Mouse (Mus musculus) liver, embryonic 12.5 days (tissue): ENCODE measurements around the gene Pgap3. TPM values are rescaled to one million over a fixed set of nuclear protein-coding genes. Genes with fewer than 3 reads are reported as not detected.

ENCODE experiments used
- ATAC-seq: fragments of 200-750 bp; cut with Nextera tagmentation; 2 replicates; pipeline ENCODE4 v1.8.0; 2017; ENCODE audit warnings: moderate number of reproducible peaks, mild to moderate bottlenecking, moderate library complexity
- H3K27ac ChIP-seq: fragments of 300-500 bp; sonication (generic); 2 replicates; pipeline ENCODE4 v1.5.1; 2016; ENCODE audit warnings: mild to moderate bottlenecking
- H3K27me3 ChIP-seq: fragments of 300-500 bp; sonication (generic); replicated peaks from 2 replicates; pipeline ENCODE4 v1.6.1; 2016; ENCODE audit warnings: mild to moderate bottlenecking, moderate library complexity
- H3K36me3 ChIP-seq: fragments of 300-500 bp; sonication (generic); 2 replicates; pipeline ENCODE4 v1.6.1; 2016; ENCODE audit warnings: mild to moderate bottlenecking, moderate library complexity
- H3K4me1 ChIP-seq: fragments of 300-500 bp; sonication (generic); 2 replicates; pipeline ENCODE4 v1.6.1; 2016
- H3K4me2 ChIP-seq: fragments of 300-500 bp; sonication (generic); 2 replicates; pipeline ENCODE4 v1.6.1; 2016; ENCODE audit warnings: mild to moderate bottlenecking, moderate library complexity
- H3K4me3 ChIP-seq: fragments of 300-500 bp; sonication (generic); 2 replicates; pipeline ENCODE4 v1.5.1; 2016; ENCODE audit warnings: mild to moderate bottlenecking, moderate library complexity
- H3K9ac ChIP-seq: fragments of 300-500 bp; sonication (generic); 2 replicates; pipeline ENCODE4 v1.6.1; 2016; ENCODE audit warnings: mild to moderate bottlenecking, moderate library complexity
- H3K9me3 ChIP-seq: fragments of 300-500 bp; sonication (generic); replicated peaks from 2 replicates; pipeline ENCODE4 v1.6.1; 2016; ENCODE audit warnings: mild to moderate bottlenecking, moderate library complexity
- WGBS: fragments of 180-500 bp; shearing (Covaris S2); methylation state at CpG from one replicate; pipeline ENCODE4 v1.1.7; 2016; ENCODE audit not compliant: insufficient replicate concordance; 5-methylcytosine and 5-hydroxymethylcytosine counted together
- polyA plus RNA-seq: library from polyadenylated mRNA; unstranded; fragments of >200 nt; fragmentation: Nextera tagmentation; extraction: Ambion mirVana; gene quantifications from 2 replicates; pipeline ENCODE4 v1.2.1, GENCODE M21; 2016

Pgap3 gene
- polyA plus RNA-seq, 1 experiment from 2014 or later = 3.5 TPM

DNA sequence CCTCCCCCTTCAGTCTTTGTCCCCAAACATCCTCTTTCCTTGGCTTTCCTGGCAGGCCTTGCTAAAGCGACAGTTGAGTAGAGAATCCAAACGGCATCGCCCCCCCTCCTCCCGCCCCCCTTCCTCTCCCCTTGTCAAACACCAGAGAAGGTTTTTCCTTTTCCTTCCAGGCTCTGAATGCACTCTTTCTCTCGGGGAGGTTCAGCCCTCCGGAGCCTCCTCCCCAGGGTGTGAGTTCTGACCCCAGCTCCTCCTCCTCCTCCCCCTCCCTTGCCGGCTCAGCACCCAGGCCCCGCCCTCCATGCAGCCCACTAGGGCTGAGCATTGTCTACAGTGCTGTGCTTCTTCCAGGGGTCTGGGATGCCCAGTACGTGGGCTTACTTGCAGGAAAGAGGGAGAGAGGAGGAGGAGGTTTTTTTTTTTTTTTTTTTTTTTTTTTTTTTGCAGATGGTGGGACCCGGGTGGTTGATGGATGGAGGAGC lies 9.1 kb upstream of the Pgap3 start:
- no peaks in the 10 kb centered on the region for H3K36me3 ChIP-seq
- no peak overlapping the region for H3K9ac ChIP-seq
- H3K4me3 ChIP-seq = no peak overlapping the region
- no peaks in the 10 kb centered on the region for H3K9me3 ChIP-seq
- peaks cover 68% of the 10 kb centered on the region for H3K27me3 ChIP-seq
- peak overlapping the region; percentile 31 for H3K4me2 ChIP-seq
- 0 out of 2 replicates have a peak, but pooled peaks have one; percentile 13 for ATAC-seq
- 6% methylated on average over 9 of the region's 10 CpGs for WGBS
- H3K4me1 ChIP-seq = peaks cover 14% of the 10 kb centered on the region
- no peak overlapping the region for H3K27ac ChIP-seq

DNA sequence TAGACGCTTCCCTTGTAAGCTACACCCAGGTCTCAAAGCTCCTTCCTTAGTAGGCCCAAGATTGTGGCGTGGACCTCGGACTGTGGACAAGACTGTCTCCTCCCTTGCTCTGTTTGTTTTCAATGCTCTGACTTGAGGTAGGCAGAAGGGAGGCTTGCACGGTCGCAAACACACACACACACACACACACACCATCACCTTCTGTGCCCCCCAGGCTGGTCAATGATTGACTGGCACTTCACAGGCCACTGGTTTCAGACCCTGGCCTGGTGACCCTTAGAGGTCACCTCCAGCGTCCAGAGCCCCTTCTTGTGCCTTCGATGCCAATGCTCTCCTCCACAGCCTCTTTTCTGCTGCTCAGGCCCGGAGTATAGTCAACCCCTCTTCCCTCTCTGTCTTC lies 8.6 kb upstream of the Pgap3 start:
- Histone ChIP-seq H3K9me3 (no peaks in the 10 kb centered on the region), H3K4me1 (peaks cover 14% of the 10 kb centered on the region), H3K27ac (no peak overlapping the region), H3K27me3 (peaks cover 64% of the 10 kb centered on the region), H3K4me2 (peak overlapping the region; percentile 31), H3K4me3 (no peak overlapping the region), H3K9ac (no peak overlapping the region), H3K36me3 (no peaks in the 10 kb centered on the region)
- 52% methylated on average over 8 of the region's 8 CpGs for WGBS
- no peak for ATAC-seq

DNA sequence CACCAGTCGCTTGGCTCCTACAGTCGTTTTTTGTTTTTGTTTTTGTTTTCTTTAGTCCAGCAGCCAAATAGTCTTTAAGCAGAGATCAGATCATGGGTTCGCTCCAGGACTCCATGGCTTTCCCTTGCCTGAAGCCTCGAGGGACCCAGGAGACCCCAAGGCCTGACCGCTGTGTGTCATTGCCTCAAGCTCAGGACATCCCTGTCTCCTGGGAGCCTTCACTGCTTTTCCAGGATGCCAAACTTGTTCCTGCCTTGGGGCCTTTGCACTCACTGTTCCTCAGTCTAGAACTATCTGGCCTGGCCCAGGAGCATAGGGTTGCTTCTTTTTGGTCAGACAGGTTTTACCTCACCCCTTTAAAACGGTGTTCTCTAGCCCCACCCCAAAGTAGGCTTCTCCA lies 6.3 kb upstream of the Pgap3 start:
- H3K27me3 ChIP-seq = peaks cover 56% of the 10 kb centered on the region
- peaks cover 10% of the 10 kb centered on the region; the same call in 1 of the 2 replicates for H3K4me1 ChIP-seq
- no peak overlapping the region for H3K27ac ChIP-seq
- ATAC-seq = no peak
- WGBS = 65% methylated on average over 6 of the region's 6 CpGs
- H3K4me3 ChIP-seq = no peak overlapping the region
- H3K4me2 ChIP-seq = no peak overlapping the region
- no peaks in the 10 kb centered on the region for H3K36me3 ChIP-seq
- no peaks in the 10 kb centered on the region for H3K9me3 ChIP-seq
- H3K9ac ChIP-seq = no peak overlapping the region

DNA sequence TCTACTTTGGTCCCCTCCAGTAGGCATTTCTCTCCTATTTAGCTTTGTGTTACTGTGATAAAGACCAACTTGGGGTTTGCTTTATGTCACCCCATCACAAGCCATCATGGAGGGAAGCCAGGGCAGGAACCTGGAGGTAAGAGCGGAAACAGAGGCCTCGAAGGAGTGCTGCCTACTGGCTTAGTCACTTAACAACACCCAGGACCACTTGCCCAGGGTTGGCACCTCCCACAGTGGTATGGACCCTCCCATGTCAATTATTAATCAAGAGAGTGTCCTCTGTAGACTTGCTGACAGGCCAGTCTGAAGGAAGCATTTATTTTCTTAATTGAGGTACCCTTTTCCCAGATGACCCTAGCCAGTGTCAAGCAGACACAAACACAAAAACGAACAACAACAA lies 526 bp upstream of the Pgap3 start:
- H3K27me3 ChIP-seq = peaks cover 28% of the 10 kb centered on the region
- peak overlapping the region; percentile 73 for H3K4me3 ChIP-seq
- H3K4me1 ChIP-seq = peaks cover 12% of the 10 kb centered on the region
- H3K4me2 ChIP-seq = peak overlapping the region; percentile 73
- peak overlapping the region; percentile 76; the same call in 1 of the 2 replicates for H3K9ac ChIP-seq
- 58% methylated on average over 3 of the region's 3 CpGs for WGBS
- no peaks in the 10 kb centered on the region for H3K36me3 ChIP-seq
- no peaks in the 10 kb centered on the region for H3K9me3 ChIP-seq
- ATAC-seq = no peak
- peak overlapping the region; percentile 87; the same call in 1 of the 2 replicates for H3K27ac ChIP-seq

DNA sequence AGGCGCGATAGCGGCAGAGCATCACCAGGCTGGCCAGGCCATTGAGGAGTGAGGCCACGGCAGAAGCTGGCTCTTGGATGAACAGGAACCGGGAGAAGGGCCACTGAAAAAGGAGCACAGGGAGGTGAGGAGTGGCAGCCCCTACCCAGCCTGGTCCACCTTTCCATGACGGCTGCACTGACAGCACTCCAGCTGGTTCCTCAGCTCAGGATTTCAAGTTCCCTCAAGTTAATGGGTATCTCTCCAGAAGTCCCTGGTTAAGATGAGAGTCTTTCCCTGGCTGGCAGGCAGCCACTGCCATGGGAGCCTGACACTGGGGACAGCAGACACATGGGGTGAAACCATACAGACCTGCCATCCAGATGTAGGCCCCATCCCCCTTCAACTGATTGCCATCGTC lies 2.3 kb downstream of the Pgap3 start:
- 86% methylated on average over 7 of the region's 7 CpGs for WGBS
- H3K27me3 ChIP-seq = peaks cover 11% of the 10 kb centered on the region
- no peak for ATAC-seq
- no peaks in the 10 kb centered on the region for H3K36me3 ChIP-seq
- H3K4me3 ChIP-seq = no peak overlapping the region
- H3K27ac ChIP-seq = no peak overlapping the region
- H3K9ac ChIP-seq = no peak overlapping the region
- no peaks in the 10 kb centered on the region for H3K9me3 ChIP-seq
- H3K4me2 ChIP-seq = no peak overlapping the region
- H3K4me1 ChIP-seq = peaks cover 38% of the 10 kb centered on the region

DNA sequence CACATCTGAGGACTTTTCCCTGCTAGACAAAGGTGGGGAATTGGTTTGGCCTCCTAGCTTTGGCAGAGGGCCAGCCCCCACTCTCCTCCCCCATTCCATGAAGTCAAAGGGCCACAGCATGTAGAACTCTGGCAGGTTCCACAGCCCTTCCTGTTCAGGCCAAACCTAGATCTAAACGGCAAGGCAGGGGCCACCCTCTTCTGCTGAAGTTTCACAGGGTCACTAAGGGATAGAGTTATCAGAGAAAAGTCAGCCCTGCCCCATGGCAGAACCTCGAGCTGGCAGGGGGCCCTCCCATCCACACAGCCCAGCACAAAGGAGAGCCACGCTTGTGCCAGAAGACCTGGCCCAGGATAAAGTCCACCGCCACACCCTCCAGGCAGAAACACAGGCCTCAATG lies 5.2 kb downstream of the Pgap3 start:
- H3K9ac ChIP-seq = 0 out of 2 replicates have a peak overlapping the region, but pooled peaks have one; percentile 4
- no peak overlapping the region for H3K4me2 ChIP-seq
- H3K4me1 ChIP-seq = peaks cover 43% of the 10 kb centered on the region
- peak overlapping the region; percentile 69 for H3K27ac ChIP-seq
- H3K27me3 ChIP-seq = peaks cover 19% of the 10 kb centered on the region
- 22% methylated on average over 4 of the region's 4 CpGs for WGBS
- H3K9me3 ChIP-seq = no peaks in the 10 kb centered on the region
- peak; percentile 48 for ATAC-seq
- no peaks in the 10 kb centered on the region for H3K36me3 ChIP-seq
- no peak overlapping the region for H3K4me3 ChIP-seq

DNA sequence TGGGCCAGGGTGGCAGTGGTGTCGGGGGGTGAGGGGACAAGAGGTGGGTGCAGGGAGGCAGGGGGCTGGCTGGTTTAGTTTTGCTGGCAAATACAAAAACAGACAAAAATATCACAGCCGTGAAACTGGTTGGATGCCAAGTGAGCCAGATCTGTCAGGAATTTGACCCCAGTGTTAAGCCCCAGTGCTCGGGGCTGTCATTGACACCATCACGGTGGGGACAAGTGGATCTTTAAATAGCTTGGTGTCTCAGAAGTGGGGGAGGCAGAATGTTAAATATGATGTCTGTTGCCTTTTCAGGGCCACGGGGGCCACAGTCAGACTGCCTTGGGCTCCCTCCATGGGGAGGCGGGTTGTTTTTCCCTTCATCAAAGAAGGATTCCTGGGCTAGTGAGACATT lies 6.0 kb downstream of the Pgap3 start:
- peaks cover 43% of the 10 kb centered on the region for H3K4me1 ChIP-seq
- no peak overlapping the region for H3K4me2 ChIP-seq
- peak overlapping the region; percentile 72 for H3K27ac ChIP-seq
- ATAC-seq = no peak
- no peak overlapping the region for H3K9ac ChIP-seq
- WGBS = 68% methylated on average over 6 of the region's 6 CpGs
- H3K9me3 ChIP-seq = no peaks in the 10 kb centered on the region
- H3K27me3 ChIP-seq = peaks cover 27% of the 10 kb centered on the region
- H3K4me3 ChIP-seq = no peak overlapping the region
- H3K36me3 ChIP-seq = no peaks in the 10 kb centered on the region

DNA sequence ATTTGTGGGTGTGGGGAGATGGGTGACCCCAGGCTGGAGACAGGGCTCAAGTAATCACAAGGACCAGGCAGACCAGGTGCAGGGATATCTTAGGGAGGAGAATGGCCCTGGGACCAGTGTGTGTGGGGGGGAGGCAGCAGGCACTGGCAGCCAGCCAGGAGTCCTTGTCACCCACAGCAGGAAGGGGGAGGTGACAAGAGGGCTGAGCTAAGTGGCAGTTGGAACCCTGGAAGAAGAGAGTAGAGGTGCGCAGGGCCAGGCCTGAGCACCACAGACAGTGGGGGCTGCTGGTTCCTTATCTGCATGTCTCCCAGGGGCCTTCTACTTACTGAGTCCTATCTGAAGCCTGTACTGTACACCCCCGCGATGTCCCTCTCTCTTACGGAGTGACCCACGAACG lies 7.0 kb downstream of the Pgap3 start:
- H3K27ac ChIP-seq = peak overlapping the region; percentile 72
- peaks cover 36% of the 10 kb centered on the region for H3K27me3 ChIP-seq
- peak; percentile 73 for ATAC-seq
- no peak overlapping the region for H3K4me3 ChIP-seq
- 23% methylated on average over 6 of the region's 6 CpGs for WGBS
- peak overlapping the region; percentile 50 for H3K4me2 ChIP-seq
- H3K4me1 ChIP-seq = peaks cover 46% of the 10 kb centered on the region
- no peaks in the 10 kb centered on the region for H3K36me3 ChIP-seq
- H3K9ac ChIP-seq = peak overlapping the region; percentile 49; the same call in 1 of the 2 replicates
- H3K9me3 ChIP-seq = no peaks in the 10 kb centered on the region

DNA sequence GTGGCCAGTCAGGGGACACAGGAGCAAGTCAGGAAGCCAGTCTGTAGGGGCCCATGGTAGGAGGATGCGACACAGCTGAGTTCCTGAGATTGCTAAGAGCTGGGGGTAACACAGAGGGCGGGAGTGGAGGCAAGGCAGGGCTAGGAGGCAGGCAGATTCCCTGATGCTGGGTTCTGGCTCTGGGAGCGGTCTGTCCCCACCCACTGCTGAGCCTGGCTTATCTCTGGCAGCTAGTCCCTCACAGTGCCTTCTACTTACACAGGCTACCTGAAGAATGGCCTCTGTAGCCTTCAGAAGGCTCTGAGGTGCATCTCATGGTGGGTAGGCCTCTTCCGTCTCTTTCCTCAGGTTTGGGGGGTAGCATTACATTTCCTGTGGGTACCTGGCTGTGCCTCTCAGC lies 7.6 kb downstream of the Pgap3 start:
- 20% methylated on average over 4 of the region's 4 CpGs for WGBS
- peak overlapping the region; percentile 50 for H3K4me2 ChIP-seq
- H3K4me1 ChIP-seq = peaks cover 46% of the 10 kb centered on the region
- H3K36me3 ChIP-seq = no peaks in the 10 kb centered on the region
- H3K27me3 ChIP-seq = peaks cover 43% of the 10 kb centered on the region
- H3K4me3 ChIP-seq = no peak overlapping the region
- H3K9ac ChIP-seq = peak overlapping the region; percentile 49
- H3K27ac ChIP-seq = peak overlapping the region; percentile 72
- ATAC-seq = peak; percentile 79
- no peaks in the 10 kb centered on the region for H3K9me3 ChIP-seq

DNA sequence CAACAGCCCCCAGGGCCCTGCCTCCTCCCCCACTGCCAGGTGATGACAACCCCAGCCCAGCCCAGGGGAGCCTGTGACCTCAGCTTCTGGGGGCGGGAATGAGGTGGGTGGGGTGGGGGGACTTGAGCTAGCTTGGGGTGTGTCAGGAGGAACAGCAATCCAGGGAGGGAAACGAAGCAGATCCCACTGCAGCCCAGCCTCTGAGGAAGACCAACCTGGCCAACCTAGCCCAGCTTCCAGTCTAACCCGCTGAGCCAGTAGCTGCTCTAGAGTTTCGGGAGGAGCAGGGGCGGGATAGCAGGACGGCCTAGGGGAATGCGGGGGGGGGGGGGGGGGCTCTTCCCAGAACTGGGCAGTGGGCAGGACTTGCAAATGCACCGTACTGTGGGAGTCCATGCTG lies 8.3 kb downstream of the Pgap3 start:
- H3K4me1 ChIP-seq = peaks cover 46% of the 10 kb centered on the region
- H3K27ac ChIP-seq = peak overlapping the region; percentile 72; the same call in 1 of the 2 replicates
- 33% methylated on average over 7 of the region's 8 CpGs for WGBS
- no peaks in the 10 kb centered on the region for H3K36me3 ChIP-seq
- no peak overlapping the region for H3K4me3 ChIP-seq
- ATAC-seq = no peak
- H3K9me3 ChIP-seq = no peaks in the 10 kb centered on the region
- peak overlapping the region; percentile 50 for H3K4me2 ChIP-seq
- peaks cover 49% of the 10 kb centered on the region for H3K27me3 ChIP-seq
- H3K9ac ChIP-seq = 0 out of 2 replicates have a peak overlapping the region, but pooled peaks have one; percentile 49

DNA sequence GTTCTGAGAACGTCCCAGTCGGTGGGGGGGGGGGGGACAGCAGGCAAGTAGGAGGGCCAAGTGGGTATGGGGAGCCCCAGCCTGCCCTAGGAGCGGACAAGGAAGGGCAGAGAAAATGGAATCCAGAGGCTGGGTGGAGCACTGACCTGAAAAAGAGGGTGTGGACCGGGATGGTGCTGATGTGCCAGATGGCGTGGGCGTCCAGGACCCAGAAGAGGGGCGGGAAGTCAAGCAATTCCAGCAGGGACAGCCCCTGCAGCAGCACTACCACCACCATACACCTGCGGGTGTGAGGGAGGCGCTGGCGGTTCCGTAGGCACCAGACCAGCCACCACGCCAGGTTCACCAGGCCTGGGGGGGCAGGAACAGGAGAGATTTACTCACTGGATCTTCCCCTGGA lies 10.1 kb downstream of the Pgap3 start:
- H3K4me1 ChIP-seq = peaks cover 43% of the 10 kb centered on the region
- no peak overlapping the region for H3K27ac ChIP-seq

DNA sequence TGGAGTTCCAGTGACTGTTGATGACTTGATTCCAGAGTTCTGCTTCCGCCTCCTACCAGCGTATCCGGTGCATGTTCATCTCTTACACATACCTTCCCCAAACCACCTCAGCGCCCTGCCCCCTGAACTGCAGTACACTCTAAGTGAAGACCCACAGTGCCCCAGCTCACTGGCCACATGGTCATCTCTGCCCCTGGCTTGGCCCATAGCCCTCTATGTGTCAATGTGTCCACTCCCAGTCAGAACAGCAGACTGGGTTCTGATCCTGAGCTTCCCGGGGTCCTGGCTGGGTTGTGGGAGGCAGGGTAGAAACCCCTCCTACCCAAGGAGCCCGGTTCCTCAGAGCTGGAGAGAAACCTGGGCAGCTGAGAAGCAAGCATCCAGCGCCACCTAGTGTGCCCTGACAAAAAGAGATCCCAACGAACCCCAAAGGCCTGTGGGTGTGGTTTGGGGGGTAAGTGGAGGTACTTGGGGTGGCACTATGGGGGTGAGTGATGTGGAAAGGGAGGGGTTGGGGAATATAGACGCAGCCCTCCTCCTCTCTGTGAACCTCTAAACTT lies 11.0 kb downstream of the Pgap3 start:
- ATAC-seq = no peak
- H3K27me3 ChIP-seq = peaks cover 77% of the 10 kb centered on the region

More for the DNA sequence above, 10.1 kb downstream of the Pgap3 start:
- H3K4me2 ChIP-seq = no peak overlapping the region
- 58% methylated on average over 11 of the region's 12 CpGs for WGBS
- no peaks in the 10 kb centered on the region for H3K9me3 ChIP-seq
- ATAC-seq = no peak
- no peak overlapping the region for H3K9ac ChIP-seq
- no peak overlapping the region for H3K4me3 ChIP-seq
- peaks cover 68% of the 10 kb centered on the region for H3K27me3 ChIP-seq
- H3K36me3 ChIP-seq = no peaks in the 10 kb centered on the region

More for the DNA sequence above, 11.0 kb downstream of the Pgap3 start:
- WGBS = 11% methylated on average over 9 of the region's 9 CpGs
- Histone ChIP-seq H3K4me3 (no peak overlapping the region), H3K4me1 (peaks cover 34% of the 10 kb centered on the region), H3K9ac (no peak overlapping the region), H3K4me2 (no peak overlapping the region), H3K36me3 (no peaks in the 10 kb centered on the region), H3K27ac (no peak overlapping the region), H3K9me3 (no peaks in the 10 kb centered on the region)
